Mouse (Mus musculus) gastrocnemius, adult 2 months (tissue): Measurements from ENCODE around the gene Gjb1. TPM values are rescaled to one million over a fixed set of nuclear protein-coding genes. Genes with fewer than 3 reads are reported as not detected.
"Not testable (repeated sequence)": the region's sequence is repeated elsewhere in the genome, so short reads cannot be mapped to it uniquely, and the experiment has no call there.

Source experiments
- DNase-seq: peaks from one replicate; pipeline ENCODE4 v3.0.0; 2022
- H3K27ac ChIP-seq: fragments of 200-600 bp; 2 replicates; pipeline ENCODE4 v1.8.1; 2022; ENCODE audit warnings: mild to moderate bottlenecking
- H3K4me3 ChIP-seq: fragments of 200-600 bp; 2 replicates; pipeline ENCODE4 v1.8.1; 2022; ENCODE audit warnings: mild to moderate bottlenecking, moderate library complexity
- CTCF ChIP-seq: fragments of 200-600 bp; IDR thresholded peaks from 2 replicates; pipeline ENCODE4 v1.8.1; 2022; ENCODE audit warnings: antibody characterized with exemption, mild to moderate bottlenecking, moderate library complexity
- intact Hi-C: fragments of 180-260 bp; cut with DNase I; formaldehyde crosslinking; loops from one replicate; pipeline ENCODE4 v1.15.1; 2025
- long read RNA-seq, 2 experiments: library from polyadenylated mRNA; stranded (forward); transcript quantifications; one replicate each; pipeline ENCODE4 v2.0.0; 2021
- total RNA-seq, 2 experiments: library from RNA; stranded (reverse); gene quantifications; 2 replicates each; pipeline ENCODE4 v1.2.3; 2021

The Gjb1 gene
- total RNA-seq: under 1 TPM; 0.14 to 0.20 TPM
- long read RNA-seq, experiment 1: 0 reads
- long read RNA-seq, experiment 2: 0 reads

GRCm38 (mm10) chrX:101376190-101376968, at the start of gene Gjb1:
Gene Gjb1, plus strand, starts transcription at chrX:101376378.
- no peak for TF ChIP-seq CTCF
- no peak within 1 kb of the TSS for H3K27ac ChIP-seq
- intact Hi-C loops: no loop called here
- H3K4me3 ChIP-seq: no peak within 1 kb of the TSS
- no peak for DNase-seq

- peak; percentile 57 for DNase-seq
- peak overlapping the region; percentile 43; the same call in 1 of the 2 replicates for H3K27ac ChIP-seq
- intact Hi-C loops: loop anchor here (1.0 to 5.0 kb wide), 2 partner anchors 88 to 198 kb away; no protein-coding TSS in a partner anchor
- TF ChIP-seq CTCF: peak; percentile 88
- no peak overlapping the region for H3K4me3 ChIP-seq
Observed at GRCm38 (mm10) chrX:101329372-101330028, 46.7 kb upstream of the Gjb1 start.

GRCm38 (mm10) chrX:101332031-101332374, 44.2 kb upstream of the Gjb1 start:
- Histone ChIP-seq H3K27ac (peak overlapping the region; percentile 95), H3K4me3 (peak overlapping the region; percentile 72)
- no peak for TF ChIP-seq CTCF
- no peak for DNase-seq
- intact Hi-C loops: loop anchor here (2.0 to 5.0 kb wide), 2 partner anchors 77 to 85 kb away; partner anchors contain the start of gene Foxo4

- peak overlapping the region; percentile 95 for H3K27ac ChIP-seq
- H3K4me3 ChIP-seq: peak overlapping the region; percentile 72
- DNase-seq: peak; percentile 90
- no peak for TF ChIP-seq CTCF
- intact Hi-C loops: loop anchor here (2.0 to 5.0 kb wide), 2 partner anchors 78 to 85 kb away; partner anchors contain the start of gene Foxo4
Observed at GRCm38 (mm10) chrX:101332375-101333211, 43.6 kb upstream of the Gjb1 start.

- intact Hi-C loops: loop anchor here (5.0 kb wide), 1 partner anchor 83 kb away; no protein-coding TSS in a partner anchor
- no peak overlapping the region for H3K27ac ChIP-seq
- no peak overlapping the region for H3K4me3 ChIP-seq
- peak; percentile 16 for DNase-seq
- TF ChIP-seq CTCF: peak; percentile 55
Observed at GRCm38 (mm10) chrX:101334606-101335005, 41.6 kb upstream of the Gjb1 start.

GRCm38 (mm10) chrX:101338666-101339065, 37.5 kb upstream of the Gjb1 start:
- DNase-seq: no peak
- intact Hi-C loops: no loop called here
- no peak; the same call in 1 of the 2 replicates for TF ChIP-seq CTCF
- Histone ChIP-seq H3K27ac (no peak overlapping the region), H3K4me3 (no peak overlapping the region)

- DNase-seq, H3K27ac ChIP-seq, intact Hi-C loops, H3K4me3 ChIP-seq: not testable (repeated sequence)
Observed at GRCm38 (mm10) chrX:101342837-101343236, 33.3 kb upstream of the Gjb1 start.

GRCm38 (mm10) chrX:101345456-101345855, 30.7 kb upstream of the Gjb1 start:
- intact Hi-C loops: no loop called here
- TF ChIP-seq CTCF: no peak
- H3K4me3 ChIP-seq: no peak overlapping the region
- DNase-seq: no peak
- no peak overlapping the region for H3K27ac ChIP-seq

GRCm38 (mm10) chrX:101346475-101346874, 29.7 kb upstream of the Gjb1 start:
- intact Hi-C loops: no loop called here
- TF ChIP-seq CTCF: no peak
- H3K4me3 ChIP-seq: no peak overlapping the region
- DNase-seq: no peak
- H3K27ac ChIP-seq: no peak overlapping the region

- no peak for DNase-seq
- Histone ChIP-seq H3K4me3 (no peak overlapping the region), H3K27ac (no peak overlapping the region)
- TF ChIP-seq CTCF: no peak
- intact Hi-C loops: no loop called here
Observed at GRCm38 (mm10) chrX:101351188-101351587, 25.0 kb upstream of the Gjb1 start.

GRCm38 (mm10) chrX:101358902-101359301, 17.3 kb upstream of the Gjb1 start:
- intact Hi-C loops, H3K27ac ChIP-seq, DNase-seq, H3K4me3 ChIP-seq: not testable (repeated sequence)
- TF ChIP-seq CTCF: peak; percentile 19; the same call in 1 of the 2 replicates

- intact Hi-C loops: no loop called here
- Histone ChIP-seq H3K27ac (no peak overlapping the region), H3K4me3 (no peak overlapping the region)
- no peak for DNase-seq
- TF ChIP-seq CTCF: no peak
Observed at GRCm38 (mm10) chrX:101369001-101369400, 7.2 kb upstream of the Gjb1 start.
